Mouse (Mus musculus) layer of hippocampus, postnatal 25 days (tissue): ENCODE results near the gene Gm11127. TPM values are rescaled to one million over a fixed set of nuclear protein-coding genes. Genes with fewer than 3 reads are reported as not detected.

Experiments used
- total RNA-seq, 2 experiments: library from RNA; stranded (reverse); gene quantifications; 2 replicates each; pipeline ENCODE4 v1.2.3; 2021

Gm11127 gene
- total RNA-seq, 2 experiments from 2014 or later, result 1.1 to 1.2 TPM

Other genes starting within 250 kb of the Gm11127 start
- 1 to 10 TPM; 3.2 to 5.1 TPM for gene Ier3, start 236.7 kb downstream of the Gm11127 start, total RNA-seq
- gene Flot1, start 235.1 kb downstream of the Gm11127 start, total RNA-seq, result 100 to 1,000 TPM; 122 to 132 TPM
- gene Tubb5, start 220.1 kb downstream of the Gm11127 start, total RNA-seq, result 100 to 1,000 TPM; 381 to 413 TPM
- 10 to 100 TPM; 12.1 to 16.5 TPM for gene Mdc1, start 216.9 kb downstream of the Gm11127 start, total RNA-seq
- 1 to 10 TPM; 2.1 to 3.5 TPM for gene Nrm, start 197.1 kb downstream of the Gm11127 start, total RNA-seq
- 10 to 100 TPM in 1 of 2 experiments, 1 to 10 TPM in 1; 9.5 to 10.5 TPM for gene Ppp1r18, start 192.8 kb downstream of the Gm11127 start, total RNA-seq
- gene Dhx16, start 178.6 kb downstream of the Gm11127 start, total RNA-seq, result 10 to 100 TPM; 25.5 to 29.9 TPM
- gene 2310061I04Rik, start 160.9 kb downstream of the Gm11127 start, total RNA-seq, result 10 to 100 TPM; 59.1 to 65.6 TPM
- 10 to 100 TPM; 61.1 to 75.3 TPM for gene Atat1, start 148.3 kb downstream of the Gm11127 start, total RNA-seq
- 10 to 100 TPM; 34.4 to 35.9 TPM for gene Mrps18b, start 142.0 kb downstream of the Gm11127 start, total RNA-seq
- gene Ppp1r10, start 141.9 kb downstream of the Gm11127 start, total RNA-seq, result 10 to 100 TPM; 69.9 to 81.9 TPM
- gene Abcf1, start 88.6 kb downstream of the Gm11127 start, total RNA-seq, result 10 to 100 TPM; 70.3 to 80.6 TPM
- gene Gnl1, start 78.5 kb downstream of the Gm11127 start, total RNA-seq, result 100 to 1,000 TPM; 143 to 153 TPM
- 10 to 100 TPM; 40.2 to 53.1 TPM for gene Prr3, start 78.1 kb downstream of the Gm11127 start, total RNA-seq
- gene H2-T24, start 37.8 kb downstream of the Gm11127 start, total RNA-seq, result 1 to 10 TPM; 1.4 to 1.7 TPM
- 1 to 10 TPM; 3.9 to 4.8 TPM for gene H2-T23, start 25.5 kb downstream of the Gm11127 start, total RNA-seq
- 1 to 10 TPM; 6.9 to 8.8 TPM for gene H2-T22, start 15.6 kb downstream of the Gm11127 start, total RNA-seq
- gene Gm6034, start 15.4 kb downstream of the Gm11127 start, total RNA-seq, result not detected
- not detected for gene Gm19684, start 63.3 kb upstream of the Gm11127 start, total RNA-seq
- gene Gm7030, start 71.1 kb upstream of the Gm11127 start, total RNA-seq, result not detected
- gene Gm8909, start 110.2 kb upstream of the Gm11127 start, total RNA-seq, result not detected
- not detected for gene H2-T3, start 131.9 kb upstream of the Gm11127 start, total RNA-seq
- 10 to 100 TPM; 41.6 to 50.0 TPM for gene Rpp21, start 199.7 kb upstream of the Gm11127 start, total RNA-seq
- 10 to 100 TPM; 17.6 to 22.0 TPM for gene Trim39, start 213.9 kb upstream of the Gm11127 start, total RNA-seq
- gene H2-M10.2, start 228.1 kb upstream of the Gm11127 start, total RNA-seq, result not detected